Mouse (Mus musculus) midbrain, embryonic 14.5 days (tissue): ENCODE data around the gene Thbs1. TPM values are rescaled to one million over a fixed set of nuclear protein-coding genes. Genes with fewer than 3 reads are reported as not detected.

Source experiments
- ATAC-seq: fragments of 200-750 bp; cut with Nextera tagmentation; 2 replicates; pipeline ENCODE4 v1.8.0; 2017; ENCODE audit warnings: moderate number of reproducible peaks, moderate library complexity; ENCODE audit not compliant: low FRiP score, low TSS enrichment
- DNase-seq: peaks from one replicate; pipeline ENCODE4 v3.0.0-alpha.2; 2015
- H3K27ac ChIP-seq: fragments of 300-500 bp; sonication (generic); replicated peaks from 2 replicates; pipeline ENCODE4 v1.5.1; 2014; ENCODE audit warnings: mild to moderate bottlenecking, low read depth, low read length, moderate library complexity
- H3K27me3 ChIP-seq: fragments of 300-500 bp; sonication (generic); 2 replicates; pipeline ENCODE4 v1.6.1; 2014; ENCODE audit warnings: low read length, control low read depth, mixed read lengths; ENCODE audit not compliant: control insufficient read depth, insufficient read depth
- H3K36me3 ChIP-seq: fragments of 300-500 bp; sonication (generic); 2 replicates; pipeline ENCODE4 v1.6.1; 2014; ENCODE audit warnings: low read length, control low read depth; ENCODE audit not compliant: control insufficient read depth, insufficient read depth
- H3K4me1 ChIP-seq: fragments of 300-500 bp; sonication (generic); 2 replicates; pipeline ENCODE4 v1.6.1; 2014; ENCODE audit warnings: mild to moderate bottlenecking, antibody characterized with exemption, low read length, control low read depth; ENCODE audit not compliant: control insufficient read depth, insufficient read depth
- H3K4me2 ChIP-seq: fragments of 300-500 bp; sonication (generic); 2 replicates; pipeline ENCODE4 v1.6.1; 2014; ENCODE audit warnings: mild to moderate bottlenecking, low read length, moderate library complexity
- H3K4me3 ChIP-seq: fragments of 300-500 bp; sonication (generic); replicated peaks from 2 replicates; pipeline ENCODE4 v1.5.1; 2014; ENCODE audit warnings: low read depth, low read length
- H3K9ac ChIP-seq: fragments of 300-500 bp; sonication (generic); replicated peaks from 2 replicates; pipeline ENCODE4 v1.6.1; 2014; ENCODE audit warnings: mild to moderate bottlenecking, low read length, moderate library complexity
- H3K9me3 ChIP-seq: fragments of 300-500 bp; sonication (generic); 2 replicates; pipeline ENCODE4 v1.6.1; 2016; ENCODE audit warnings: low read length, control low read depth, mixed read lengths; ENCODE audit not compliant: control insufficient read depth
- WGBS: fragments of 180-500 bp; shearing (Covaris S2); extraction: QIAGEN DNeasy Blood & Tissue Kit; methylation state at CpG from one replicate; pipeline ENCODE4 v1.1.7; 2014; 5-methylcytosine and 5-hydroxymethylcytosine counted together
- polyA plus RNA-seq: library from polyadenylated mRNA; unstranded; fragments of >200 nt; fragmentation: Nextera tagmentation; extraction: Ambion mirVana; gene quantifications from 2 replicates; pipeline ENCODE4 v1.2.1, GENCODE M21; 2014

Thbs1 gene
- polyA plus RNA-seq, 1 experiment from 2014 or later: 4.0 TPM

GRCm38 (mm10) chr2:118165691-118166090 is 54.0 kb downstream of the Thbs1 start:
- H3K27me3 ChIP-seq: no peaks in the 10 kb centered on the region
- peaks cover 3% of the 10 kb centered on the region; the same call in 1 of the 2 replicates for H3K9me3 ChIP-seq
- H3K9ac ChIP-seq: no peak overlapping the region
- 95% methylated on average over 2 of the region's 2 CpGs for WGBS
- no peak overlapping the region for H3K4me2 ChIP-seq
- ATAC-seq: no peak
- H3K4me1 ChIP-seq: no peaks in the 10 kb centered on the region; the same call in 1 of the 2 replicates
- no peak overlapping the region for H3K27ac ChIP-seq
- no peak overlapping the region for H3K4me3 ChIP-seq
- no peak for DNase-seq
- H3K36me3 ChIP-seq: no peaks in the 10 kb centered on the region

GRCm38 (mm10) chr2:118167731-118168130 is 56.1 kb downstream of the Thbs1 start:
- no peak overlapping the region for H3K9ac ChIP-seq
- no peak overlapping the region for H3K27ac ChIP-seq
- whole genome bisulfite sequencing: 59% methylated on average over 4 of the region's 4 CpGs
- no peak overlapping the region for H3K4me3 ChIP-seq
- no peaks in the 10 kb centered on the region for H3K4me1 ChIP-seq
- H3K4me2 ChIP-seq: no peak overlapping the region
- peaks cover 3% of the 10 kb centered on the region; the same call in 1 of the 2 replicates for H3K9me3 ChIP-seq
- no peaks in the 10 kb centered on the region for H3K36me3 ChIP-seq
- no peaks in the 10 kb centered on the region for H3K27me3 ChIP-seq
- no peak for DNase-seq
- ATAC-seq: no peak

GRCm38 (mm10) chr2:118168225-118168624 is 56.5 kb downstream of the Thbs1 start:
- no peaks in the 10 kb centered on the region for H3K4me1 ChIP-seq
- no peaks in the 10 kb centered on the region for H3K27me3 ChIP-seq
- H3K9me3 ChIP-seq: peaks cover 3% of the 10 kb centered on the region; the same call in 1 of the 2 replicates
- DNase-seq: no peak
- no peak for ATAC-seq
- no peak overlapping the region for H3K27ac ChIP-seq
- H3K9ac ChIP-seq: no peak overlapping the region
- H3K36me3 ChIP-seq: no peaks in the 10 kb centered on the region
- H3K4me2 ChIP-seq: no peak overlapping the region
- H3K4me3 ChIP-seq: no peak overlapping the region
- 75% methylated on average over 1 of the region's 1 CpGs for WGBS

- no peak overlapping the region for H3K4me2 ChIP-seq
- DNase-seq (no peak), ATAC-seq (no peak)
- H3K27me3 ChIP-seq: no peaks in the 10 kb centered on the region
- peaks cover 3% of the 10 kb centered on the region; the same call in 1 of the 2 replicates for H3K4me1 ChIP-seq
- H3K9me3 ChIP-seq: peaks cover 3% of the 10 kb centered on the region; the same call in 1 of the 2 replicates
- H3K9ac ChIP-seq: no peak overlapping the region
- WGBS: 53% methylated on average over 10 of the region's 10 CpGs
- H3K27ac ChIP-seq: no peak overlapping the region
- no peak overlapping the region for H3K4me3 ChIP-seq
- no peaks in the 10 kb centered on the region for H3K36me3 ChIP-seq
Measured at GRCm38 (mm10) chr2:118174558-118175383, 63.1 kb downstream of the Thbs1 start.

Other genes starting within 250 kb of the Thbs1 start
- 3.2 and 3.5 TPM in 2 replicates for gene Fsip1, start 145.1 kb downstream of the Thbs1 start, polyA plus RNA-seq